Mouse (Mus musculus) G1E (cell line): ENCODE results near the gene Kpna1.
"Not testable (repeated sequence)": the region's sequence is repeated elsewhere in the genome, so short reads cannot be mapped to it uniquely, and the experiment has no call there.

Experiments used
- CTCF ChIP-seq: IDR thresholded peaks from 2 replicates; pipeline ENCODE4 v1.5.1; 2012; ENCODE audit warnings: low read depth, low read length, inconsistent platforms, mixed read lengths
- GATA1 ChIP-seq: IDR thresholded peaks from 2 replicates; pipeline ENCODE4 v1.6.1; 2012; ENCODE audit warnings: borderline replicate concordance, low read length, inconsistent platforms, mixed read lengths
- POLR2AphosphoS5 ChIP-seq: IDR thresholded peaks from 2 replicates; pipeline ENCODE4 v1.6.1; 2012; ENCODE audit warnings: low read depth, low read length, inconsistent platforms; ENCODE audit not compliant: insufficient replicate concordance
- TAL1 ChIP-seq: conservative IDR thresholded peaks from 2 replicates; pipeline ENCODE4 v1.6.1; 2012; ENCODE audit warnings: low read depth, low read length, inconsistent platforms, mixed read lengths

DNA sequence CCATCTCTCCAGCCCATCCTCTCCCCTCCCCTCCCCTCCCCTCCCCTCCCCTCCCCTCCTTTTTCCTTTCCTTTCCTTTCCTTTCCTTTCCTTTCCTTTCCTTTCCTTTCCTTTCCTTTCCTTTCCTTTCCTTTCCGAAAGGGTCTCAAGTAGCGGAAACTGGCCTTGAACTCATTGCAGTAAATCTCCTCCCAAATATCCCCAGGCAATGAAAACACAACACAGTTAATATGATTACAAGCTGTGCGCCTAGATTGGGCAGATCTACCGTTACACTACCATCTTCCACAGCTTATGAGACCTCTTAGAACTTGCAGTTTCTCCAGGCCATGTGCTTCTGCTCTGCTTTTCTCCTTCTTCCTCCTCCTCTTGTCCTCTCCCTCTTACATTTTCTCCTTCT, 12.6 kb upstream of the Kpna1 start:
- not testable (repeated sequence) for TF ChIP-seq CTCF, GATA1, POLR2AphosphoS5, TAL1
